Mouse (Mus musculus) gastrocnemius, postnatal 14 days (tissue): ENCODE measurements around the gene Pold1. TPM values are rescaled to one million over a fixed set of nuclear protein-coding genes. Genes with fewer than 3 reads are reported as not detected.

Experiments
- DNase-seq: peaks from one replicate; pipeline ENCODE4 v3.0.0; 2021; ENCODE audit warnings: mixed read lengths
- intact Hi-C: fragments of 180-260 bp; cut with DNase I; formaldehyde crosslinking; loops from one replicate; pipeline ENCODE4 v1.15.1; 2025; ENCODE audit warnings: low total_unique reads
- long read RNA-seq, 2 experiments: library from polyadenylated mRNA; stranded (forward); transcript quantifications; one replicate each; pipeline ENCODE4 v2.0.0; 2021
- total RNA-seq, 2 experiments: library from RNA; stranded (reverse); gene quantifications; 2 replicates each; pipeline ENCODE4 v1.2.3; 2021

The Pold1 gene
- total RNA-seq, result 1 to 10 TPM; 7.0 to 7.8 TPM
- long read RNA-seq, experiment 1, transcript Pold1-201 (27 exons, 3,454 nt), result major isoform, 5 of 7 reads
- long read RNA-seq, experiment 1, partial matches to known transcripts, result 1 of 7 reads
- long read RNA-seq, experiment 1, other reads (novel, unspliced or antisense), result 1 of 7 reads
- long read RNA-seq, experiment 2, transcript Pold1-201 (27 exons, 3,454 nt), result major isoform, 6 of 7 reads
- long read RNA-seq, experiment 2, partial matches to known transcripts, result 0 of 7 reads
- long read RNA-seq, experiment 2, other reads (novel, unspliced or antisense), result 1 of 7 reads

- DNase-seq, result peak; percentile 99
- intact Hi-C loops, result no loop called here
These were observed at the start of gene Pold1 for GRCm38 (mm10) chr7:44548497-44549087. TSS of gene Pold1 (minus strand) at chr7:44548849.

GRCm38 (mm10) chr7:44598336-44598735 is 49.7 kb upstream of the Pold1 start:
- intact Hi-C loops, result no loop called here
- no peak for DNase-seq

- no peak for DNase-seq
- intact Hi-C loops, result no loop called here
These were observed 49.0 kb upstream of the Pold1 start for GRCm38 (mm10) chr7:44597666-44598065.

DNA sequence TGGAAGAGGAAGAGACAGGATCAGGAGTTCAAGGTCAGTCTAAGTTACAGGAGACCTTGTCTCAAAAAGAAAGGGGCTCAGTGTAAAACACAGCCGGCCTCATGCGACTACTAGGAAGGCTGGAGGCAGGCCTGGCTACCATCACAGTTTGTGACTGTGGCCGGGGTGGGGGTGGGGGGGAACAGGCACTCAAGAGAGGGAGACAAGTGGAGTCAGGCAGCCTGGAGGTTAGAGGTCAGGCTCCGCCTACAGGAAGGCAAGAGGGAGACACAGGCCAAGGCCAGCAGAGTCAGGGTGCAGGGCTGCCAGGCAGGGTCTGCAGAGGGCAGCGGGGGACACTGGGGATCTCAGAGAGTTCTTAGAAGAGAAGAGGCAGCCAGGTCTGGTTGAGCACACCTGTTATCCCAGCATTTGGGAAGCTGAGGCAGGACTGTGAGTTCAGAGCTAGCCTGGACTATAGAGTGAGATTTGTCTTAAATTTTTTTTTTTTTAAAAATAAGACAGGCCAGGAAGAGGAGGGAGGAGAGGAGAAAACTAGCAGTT is 48.4 kb upstream of the Pold1 start:
- DNase-seq, result no peak
- intact Hi-C loops, result no loop called here

GRCm38 (mm10) chr7:44596051-44596450 is 47.4 kb upstream of the Pold1 start:
- intact Hi-C loops, result no loop called here
- no peak for DNase-seq

DNA sequence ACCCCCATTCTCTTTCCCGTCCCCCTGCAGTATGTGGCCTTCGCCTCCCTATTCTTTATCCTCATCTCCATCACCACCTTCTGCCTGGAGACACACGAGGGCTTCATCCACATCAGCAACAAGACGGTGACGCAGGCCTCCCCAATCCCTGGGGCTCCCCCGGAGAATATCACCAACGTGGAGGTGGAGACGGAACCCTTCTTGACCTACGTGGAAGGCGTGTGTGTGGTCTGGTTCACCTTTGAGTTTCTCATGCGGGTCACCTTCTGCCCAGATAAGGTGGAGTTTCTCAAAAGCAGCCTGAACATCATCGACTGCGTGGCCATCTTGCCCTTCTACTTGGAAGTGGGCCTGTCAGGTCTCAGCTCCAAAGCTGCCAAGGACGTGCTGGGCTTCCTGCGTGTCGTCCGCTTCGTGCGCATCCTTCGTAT is 46.5 kb upstream of the Pold1 start:
- DNase-seq, result no peak

GRCm38 (mm10) chr7:44594291-44594690 is 45.6 kb upstream of the Pold1 start:
- no peak for DNase-seq
- intact Hi-C loops, result no loop called here

More for the DNA sequence above, 46.5 kb upstream of the Pold1 start:
- intact Hi-C loops, result no loop called here

DNA sequence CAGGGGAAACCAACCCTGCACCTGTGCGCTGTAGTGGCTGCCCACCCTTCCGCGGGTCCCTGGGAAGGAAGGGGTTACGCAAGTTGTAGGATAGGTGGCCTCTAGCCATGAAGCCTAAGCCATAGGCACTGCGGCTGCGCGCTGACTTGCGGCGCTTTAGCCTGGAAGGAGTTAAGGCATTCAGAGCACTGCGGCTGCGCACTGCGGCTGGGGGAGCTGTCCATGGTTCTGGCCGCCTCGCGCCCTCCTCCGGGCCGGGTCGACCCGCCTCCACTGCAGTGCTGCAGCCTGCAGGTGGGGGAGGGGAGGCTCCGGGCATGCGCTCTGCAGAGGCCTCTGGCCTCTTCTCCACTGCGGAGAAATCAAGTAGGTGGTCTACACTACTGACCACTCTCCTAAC is 45.1 kb upstream of the Pold1 start:
- intact Hi-C loops, result no loop called here
- DNase-seq, result peak; percentile 77

DNA sequence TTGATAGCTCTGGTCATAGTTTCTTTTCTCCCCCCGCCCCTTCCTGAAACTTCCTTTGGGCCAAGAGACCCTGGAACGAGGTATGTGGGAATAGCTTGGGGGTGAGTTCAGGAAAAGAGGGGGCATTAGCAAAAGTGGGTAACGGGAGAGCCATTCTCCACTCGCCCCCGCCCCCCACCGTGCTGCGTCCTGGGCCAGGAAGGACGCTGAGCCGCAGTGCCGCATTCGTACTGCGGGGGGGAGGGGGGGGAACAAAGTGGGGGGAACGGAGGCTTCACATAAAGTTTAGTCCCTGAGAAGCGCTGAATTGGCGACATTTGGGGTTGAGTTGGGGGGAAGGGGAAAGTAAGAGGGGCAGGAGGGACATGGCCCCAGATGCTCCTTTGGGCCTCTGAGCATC is 44.4 kb upstream of the Pold1 start:
- no peak for DNase-seq
- intact Hi-C loops, result no loop called here

DNA sequence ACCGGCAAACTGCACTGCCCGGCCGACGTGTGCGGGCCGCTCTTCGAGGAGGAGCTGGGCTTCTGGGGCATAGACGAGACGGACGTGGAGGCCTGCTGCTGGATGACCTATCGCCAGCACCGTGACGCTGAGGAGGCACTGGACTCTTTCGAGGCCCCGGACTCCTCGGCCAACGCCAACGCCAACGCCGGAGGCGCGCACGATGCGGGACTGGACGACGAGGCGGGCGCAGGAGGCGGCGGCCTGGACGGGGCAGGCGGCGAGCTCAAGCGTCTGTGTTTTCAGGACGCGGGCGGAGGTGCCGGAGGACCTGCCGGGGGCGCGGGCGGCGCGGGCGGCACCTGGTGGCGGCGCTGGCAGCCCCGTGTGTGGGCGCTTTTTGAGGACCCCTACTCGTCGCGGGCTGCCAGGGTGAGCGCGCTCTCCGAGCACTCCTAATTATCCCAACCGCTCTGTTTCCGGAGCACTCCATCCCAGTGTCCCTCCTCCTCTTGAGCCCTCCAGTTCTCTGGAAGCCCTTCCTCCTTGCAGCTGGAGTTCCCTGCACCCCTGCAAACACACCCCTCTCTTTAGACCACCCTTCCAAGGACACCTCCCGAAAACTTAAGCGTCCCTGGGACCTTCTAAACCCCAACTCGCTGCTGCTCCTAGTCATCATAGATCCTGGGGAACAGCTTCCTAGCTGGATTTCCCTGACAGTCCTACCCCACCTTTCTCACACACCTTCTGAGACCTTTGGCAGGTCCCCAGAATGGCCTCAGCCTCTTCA is 42.9 kb upstream of the Pold1 start:
- intact Hi-C loops, result no loop called here
- DNase-seq, result no peak

GRCm38 (mm10) chr7:44590402-44591347 is 42.0 kb upstream of the Pold1 start, which contains the start of gene Kcnc3:
TSS of gene Kcnc3 (plus strand) at chr7:44590664.
- peak; percentile 83 for DNase-seq
- intact Hi-C loops, result no loop called here

DNA sequence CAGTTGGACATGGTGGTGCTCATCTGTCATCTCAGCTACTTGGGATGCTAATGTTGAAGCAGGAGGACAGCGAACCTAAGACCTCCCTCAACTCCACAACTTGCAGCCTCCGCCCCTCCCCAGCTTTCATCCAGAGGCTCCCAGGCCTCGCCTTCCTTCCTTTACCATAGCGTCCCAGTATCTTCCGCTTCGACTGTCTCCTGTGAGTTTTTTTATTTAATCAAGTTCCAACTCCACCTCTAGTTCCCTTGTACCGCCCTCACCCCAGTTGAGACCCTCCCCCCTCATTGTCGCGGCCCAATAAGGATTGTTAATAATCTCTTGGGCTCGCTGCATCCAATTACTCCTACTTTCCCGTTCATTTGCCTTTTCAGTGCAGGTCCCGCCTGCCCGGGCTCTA is 41.3 kb upstream of the Pold1 start:
- intact Hi-C loops, result no loop called here
- no peak for DNase-seq

- peak; percentile 39 for DNase-seq
- intact Hi-C loops, result no loop called here
These were observed 40.5 kb upstream of the Pold1 start for GRCm38 (mm10) chr7:44589149-44589548.

- DNase-seq, result no peak
- intact Hi-C loops, result no loop called here
These were observed 39.7 kb upstream of the Pold1 start for GRCm38 (mm10) chr7:44588338-44588737.

DNA sequence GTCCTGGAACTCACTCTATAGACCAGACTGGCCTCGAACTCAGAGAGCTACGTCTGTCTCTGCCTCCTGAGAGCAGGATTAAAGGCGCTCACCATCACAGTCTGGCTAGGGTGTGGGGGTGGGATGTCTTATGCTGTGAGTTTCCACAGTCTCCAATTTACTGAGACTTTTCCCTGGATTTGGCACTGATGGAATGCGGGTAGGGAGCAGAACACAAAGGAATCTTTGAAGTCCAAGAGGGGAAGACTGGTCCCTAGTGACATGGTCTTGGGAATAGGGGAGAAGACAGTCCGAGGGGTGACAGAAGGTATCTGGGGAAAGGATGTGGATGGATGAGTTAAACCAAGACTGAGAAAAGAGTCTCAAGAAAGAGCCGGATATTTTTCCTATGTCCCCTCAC is 39.0 kb upstream of the Pold1 start:
- intact Hi-C loops, result no loop called here
- DNase-seq, result no peak

GRCm38 (mm10) chr7:44586930-44587329 is 38.3 kb upstream of the Pold1 start:
- peak; percentile 20 for DNase-seq

DNA sequence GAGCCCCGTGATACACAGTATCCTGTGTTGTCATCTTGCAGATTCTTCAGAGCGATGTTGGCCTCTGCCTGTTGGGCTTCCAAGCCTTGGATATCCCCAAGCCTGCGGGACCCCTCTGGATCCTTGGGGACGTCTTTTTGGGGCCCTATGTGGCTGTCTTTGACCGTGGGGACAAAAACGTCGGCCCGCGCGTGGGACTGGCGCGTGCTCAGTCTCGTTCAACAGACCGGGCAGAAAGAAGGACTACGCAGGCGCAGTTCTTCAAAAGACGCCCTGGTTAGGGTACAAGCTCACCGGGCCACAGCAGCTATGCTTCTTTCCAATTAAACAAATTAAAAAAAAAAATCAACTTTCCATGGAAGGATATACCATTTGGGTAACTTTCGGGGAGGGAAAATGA is 37.9 kb upstream of the Pold1 start:
- DNase-seq, result no peak
- intact Hi-C loops, result no loop called here

More at GRCm38 (mm10) chr7:44586930-44587329, 38.3 kb upstream of the Pold1 start:
- intact Hi-C loops, result no loop called here

GRCm38 (mm10) chr7:44585606-44586005 is 37.0 kb upstream of the Pold1 start:
- intact Hi-C loops, result no loop called here
- no peak for DNase-seq

DNA sequence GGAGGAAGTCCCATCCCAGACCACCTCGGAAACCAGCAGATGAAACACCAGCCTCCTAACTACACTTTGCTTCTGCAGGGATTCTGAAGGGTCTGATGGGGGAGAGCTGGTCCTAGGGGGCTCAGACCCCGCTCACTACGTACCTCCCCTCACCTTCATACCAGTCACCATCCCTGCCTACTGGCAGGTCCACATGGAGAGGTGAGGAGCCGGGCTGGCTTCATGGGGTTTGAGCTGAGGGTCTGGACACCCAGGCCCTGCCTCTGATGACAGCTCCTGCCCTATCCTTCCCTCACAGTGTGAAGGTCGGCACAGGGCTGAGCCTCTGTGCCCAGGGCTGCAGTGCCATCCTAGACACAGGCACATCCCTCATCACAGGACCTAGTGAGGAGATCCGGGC is 36.3 kb upstream of the Pold1 start:
- no peak for DNase-seq
- intact Hi-C loops, result no loop called here
